Mouse (Mus musculus) lung, postnatal 4 days (tissue): Measurements from ENCODE around the gene Dido1.
"Not testable (repeated sequence)": the region's sequence is repeated elsewhere in the genome, so short reads cannot be mapped to it uniquely, and the experiment has no call there.

Experiments used
- DNase-seq, 2 experiments: peaks; one replicate each; pipeline ENCODE4 v3.0.0; 2021

Dido1 gene

GRCm38 (mm10) chr2:180723865-180724264 is 14.1 kb upstream of the Dido1 start:
- no peak for DNase-seq

GRCm38 (mm10) chr2:180722748-180723147 is 12.9 kb upstream of the Dido1 start:
- not testable (repeated sequence) for DNase-seq

DNA sequence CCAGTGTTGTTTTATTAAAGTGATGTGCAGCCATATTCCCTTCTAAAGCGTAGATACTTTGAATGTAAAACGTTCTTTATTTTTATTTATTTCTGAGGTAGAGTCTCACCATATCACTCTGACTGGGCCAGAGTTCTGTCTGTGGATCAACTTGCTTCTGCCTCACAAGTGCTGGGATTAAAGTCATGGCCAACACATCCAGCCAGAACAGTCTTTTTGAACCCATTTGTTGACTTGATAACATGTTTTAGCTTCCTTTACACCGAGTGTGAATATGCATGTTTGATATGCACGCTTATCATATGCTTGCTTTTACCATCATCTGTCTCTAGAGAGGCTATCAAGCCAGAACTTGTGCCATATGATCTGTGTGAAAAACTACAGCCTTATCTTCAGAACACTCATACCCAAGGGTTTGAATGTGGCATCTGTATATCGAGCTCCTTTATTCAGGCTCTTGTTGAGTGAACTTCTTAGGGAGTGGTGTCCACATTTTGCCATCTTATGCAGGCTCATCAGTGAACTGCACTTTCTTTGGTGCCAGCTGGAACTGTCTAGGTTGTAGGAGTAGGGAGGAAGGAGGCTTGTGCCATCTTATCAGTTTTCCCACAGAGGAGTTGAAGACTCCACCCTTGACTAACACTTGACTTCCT is 2.4 kb upstream of the Dido1 start:
- DNase-seq = no peak

GRCm38 (mm10) chr2:180711527-180711926 is 1.7 kb upstream of the Dido1 start:
- no peak for DNase-seq

DNA sequence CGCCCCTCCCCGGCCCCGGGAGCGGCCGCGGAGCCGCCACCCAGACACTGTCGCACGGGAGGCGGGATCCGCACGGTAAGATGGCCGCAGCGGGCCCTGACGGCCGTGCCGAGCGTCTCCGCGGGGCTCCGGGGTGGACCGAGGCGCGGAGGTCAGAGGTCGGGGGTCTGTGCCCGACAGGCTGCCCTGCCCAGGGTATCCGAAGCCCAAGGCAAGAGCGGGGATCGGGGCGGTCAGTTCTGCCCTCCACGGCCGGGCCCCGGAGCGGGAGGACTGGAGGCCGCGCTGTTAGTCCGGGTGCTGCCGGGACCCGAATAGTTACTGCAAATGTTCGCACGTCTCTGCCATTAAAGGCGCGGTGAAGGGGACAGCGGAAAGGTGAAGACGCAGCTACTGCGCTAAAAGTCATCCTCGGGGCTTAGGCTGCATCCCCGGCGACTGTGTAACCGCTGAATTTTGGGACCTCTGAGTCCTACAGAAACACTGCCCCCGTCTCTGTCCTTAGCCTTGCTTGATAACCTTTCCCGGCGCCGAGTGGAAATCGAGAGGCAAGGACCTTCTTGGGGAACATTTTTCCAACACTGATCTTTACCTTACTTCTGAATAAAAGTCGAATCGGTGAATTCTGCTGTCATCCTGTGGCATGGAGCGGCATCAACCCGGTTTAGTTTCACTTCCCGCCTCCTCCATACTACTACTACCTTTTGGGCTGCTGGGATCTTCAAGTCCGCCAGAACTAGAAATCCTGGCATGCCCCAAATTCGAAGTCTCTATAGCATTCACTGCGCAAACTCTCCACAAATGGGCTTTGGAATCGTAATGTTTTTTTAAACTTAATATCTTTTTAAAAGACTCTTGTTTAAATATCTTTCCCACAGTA is 717 bp upstream of the Dido1 start:
- no peak for DNase-seq

- DNase-seq = no peak
Observed at GRCm38 (mm10) chr2:180709023-180709922, 526 bp downstream of the Dido1 start.

DNA sequence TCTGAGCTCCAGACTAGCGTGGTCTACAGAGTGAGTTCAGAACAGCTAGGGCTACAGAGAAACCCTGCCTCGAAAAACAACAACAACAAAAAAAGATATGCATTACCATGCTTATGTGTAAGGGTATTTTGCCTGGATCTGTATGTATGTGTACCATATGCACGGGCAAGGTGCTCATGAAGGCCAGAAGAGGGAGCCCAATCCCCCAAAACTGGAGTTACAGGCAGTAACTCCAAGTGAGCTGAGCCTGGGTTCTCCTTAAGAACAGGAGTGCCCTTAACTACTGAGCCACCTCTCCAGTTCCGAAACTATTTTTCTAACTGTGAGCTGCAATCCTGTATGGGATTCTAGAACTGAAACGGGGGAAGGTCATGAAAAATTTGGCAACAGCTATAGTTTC is 3.8 kb downstream of the Dido1 start:
- no peak for DNase-seq

- no peak for DNase-seq
Observed at GRCm38 (mm10) chr2:180705066-180705465, 4.7 kb downstream of the Dido1 start.

DNA sequence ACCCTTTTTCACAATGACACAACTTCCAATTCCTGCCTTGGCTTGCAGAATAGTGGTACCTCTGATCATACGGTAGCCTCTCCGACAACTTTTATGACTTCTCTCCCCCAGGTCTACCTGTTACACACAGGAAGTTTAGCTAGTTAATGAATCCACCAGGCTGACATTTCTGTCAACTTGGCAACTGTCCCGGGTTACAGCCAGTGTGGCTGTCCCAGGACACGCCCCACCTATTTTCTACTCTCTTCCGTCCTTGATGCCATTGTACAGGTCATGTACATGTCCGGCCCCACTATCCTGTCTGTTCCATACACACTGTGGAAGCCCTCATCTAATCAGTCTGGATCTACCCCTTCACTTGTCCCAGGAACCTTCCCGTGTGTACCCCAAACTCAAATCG is 5.2 kb downstream of the Dido1 start:
- DNase-seq = peak in 1 of 2 experiments; percentile 19

- DNase-seq = no peak
Observed at GRCm38 (mm10) chr2:180703645-180704359, 6.0 kb downstream of the Dido1 start.

DNA sequence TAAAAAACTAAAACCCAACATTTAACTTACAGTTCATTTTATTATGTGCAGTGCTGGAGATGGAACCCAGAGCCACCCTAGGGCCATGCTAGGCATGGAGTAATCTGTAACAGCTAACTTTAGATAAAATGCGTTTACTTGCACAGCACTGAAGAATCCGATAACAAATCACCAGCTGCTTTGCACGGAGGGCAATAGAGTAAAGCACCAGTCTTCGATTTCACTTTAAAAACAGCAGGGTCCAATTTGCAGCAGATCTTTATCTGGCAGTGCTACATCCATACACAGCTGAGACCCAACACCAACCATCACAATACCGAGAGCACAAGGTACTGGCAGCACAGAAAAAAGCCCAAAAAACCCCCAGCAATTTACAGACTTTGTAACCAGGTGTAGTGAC is 6.6 kb downstream of the Dido1 start:
- DNase-seq = no peak

DNA sequence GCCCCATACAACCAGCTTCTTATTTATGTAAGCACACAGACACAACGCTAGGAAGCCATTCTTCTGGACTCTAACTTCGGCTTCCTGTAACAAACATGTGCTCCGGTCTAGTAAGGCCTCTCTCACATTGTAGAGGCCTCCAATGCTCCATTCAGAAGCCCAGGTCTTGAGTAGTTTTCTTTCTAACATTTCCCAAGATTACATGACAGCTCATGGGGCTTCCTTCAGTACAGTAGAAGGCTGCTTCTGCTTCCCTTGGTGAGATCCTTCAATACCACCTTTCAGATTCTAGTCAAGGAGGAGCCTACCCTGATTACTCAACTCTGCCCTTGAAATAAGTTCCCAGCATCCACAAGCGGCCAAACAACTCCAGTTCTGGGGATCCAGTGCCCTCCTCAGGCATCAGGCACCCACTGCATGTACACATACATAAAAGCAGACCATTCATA is 7.1 kb downstream of the Dido1 start:
- no peak for DNase-seq

GRCm38 (mm10) chr2:180701767-180702621 is 7.8 kb downstream of the Dido1 start:
- DNase-seq = peak; percentile 94 to 95

- no peak for DNase-seq
Observed at GRCm38 (mm10) chr2:180701053-180701766, 8.6 kb downstream of the Dido1 start.

DNA sequence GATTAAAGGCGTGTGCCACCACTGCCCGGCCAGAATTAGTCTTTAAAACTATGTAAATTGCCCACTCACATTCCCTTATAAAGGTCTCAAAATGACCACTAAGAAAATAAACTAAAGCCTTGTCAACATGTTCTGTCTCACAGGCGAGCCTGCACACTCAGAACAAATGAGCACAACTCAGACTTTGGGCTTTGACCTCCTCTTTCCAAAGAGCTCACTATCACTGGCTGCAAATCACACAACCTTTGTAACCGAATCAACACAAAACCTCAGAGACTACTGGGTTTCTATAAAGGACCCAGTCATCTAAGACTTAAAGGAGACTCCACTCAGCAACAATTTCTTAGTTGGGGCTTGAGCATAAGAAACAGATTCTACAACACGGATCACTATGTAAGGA is 9.3 kb downstream of the Dido1 start:
- DNase-seq = no peak

GRCm38 (mm10) chr2:180695176-180695575 is 14.6 kb downstream of the Dido1 start:
- no peak for DNase-seq

- DNase-seq = peak; percentile 45 to 50
Observed at GRCm38 (mm10) chr2:180692630-180693029, 17.2 kb downstream of the Dido1 start.

DNA sequence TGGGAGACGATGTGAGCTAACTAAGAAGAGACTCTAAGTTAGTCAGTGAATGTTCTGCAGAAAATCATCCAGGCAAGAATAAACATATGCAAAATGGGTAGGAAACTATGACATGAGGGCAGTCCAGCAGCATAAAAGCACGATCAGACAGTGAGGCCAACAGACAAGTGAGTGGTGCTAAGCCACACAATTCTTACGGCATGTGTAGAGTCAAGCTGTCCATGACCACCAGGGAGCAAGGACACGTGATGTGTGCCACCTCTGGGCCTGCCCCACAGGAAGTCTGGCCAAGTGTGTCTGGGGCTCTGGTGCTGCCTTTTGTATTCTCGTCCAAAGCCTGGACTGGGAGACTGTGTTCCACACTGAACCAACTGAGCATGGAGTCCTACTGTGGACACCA is 20.0 kb downstream of the Dido1 start:
- no peak for DNase-seq

DNA sequence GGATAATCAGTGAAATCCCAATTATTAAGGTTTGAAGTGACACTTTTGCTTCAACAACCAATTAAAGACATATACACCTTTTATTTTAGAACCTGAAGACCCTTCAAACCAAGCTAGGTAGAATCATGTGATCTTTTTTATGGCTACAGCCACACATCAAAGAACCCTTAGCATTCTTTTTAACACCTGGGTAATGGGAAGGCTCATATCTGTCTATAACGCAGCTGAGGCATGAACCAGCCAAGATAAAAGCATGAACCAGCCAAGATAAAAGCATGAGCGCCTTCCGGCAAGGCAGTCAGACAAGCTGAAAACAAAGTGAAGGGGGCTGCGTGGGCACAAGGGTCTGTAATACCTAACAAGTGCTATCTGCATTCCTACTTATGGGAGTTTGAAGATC is 25.8 kb downstream of the Dido1 start:
- DNase-seq = no peak

DNA sequence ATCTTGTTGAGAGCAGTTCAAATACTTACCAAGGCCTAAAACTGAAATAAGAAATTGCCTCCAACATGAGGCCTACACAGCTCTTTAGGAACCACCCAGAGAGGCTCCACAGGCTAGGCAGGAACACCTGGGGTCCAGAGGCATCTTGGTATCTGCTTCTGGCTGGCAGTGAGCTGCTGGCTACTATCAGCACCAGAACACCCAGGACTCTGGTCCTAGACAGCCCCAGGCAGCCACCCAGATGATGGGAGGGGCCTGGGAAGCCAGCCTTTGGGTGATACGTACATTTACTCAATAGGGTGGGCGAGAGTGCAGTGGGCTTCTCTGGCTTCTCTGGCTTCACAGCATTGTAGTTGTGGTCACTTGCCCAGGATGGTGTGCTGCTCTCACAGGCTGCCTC is 26.3 kb downstream of the Dido1 start:
- no peak for DNase-seq

DNA sequence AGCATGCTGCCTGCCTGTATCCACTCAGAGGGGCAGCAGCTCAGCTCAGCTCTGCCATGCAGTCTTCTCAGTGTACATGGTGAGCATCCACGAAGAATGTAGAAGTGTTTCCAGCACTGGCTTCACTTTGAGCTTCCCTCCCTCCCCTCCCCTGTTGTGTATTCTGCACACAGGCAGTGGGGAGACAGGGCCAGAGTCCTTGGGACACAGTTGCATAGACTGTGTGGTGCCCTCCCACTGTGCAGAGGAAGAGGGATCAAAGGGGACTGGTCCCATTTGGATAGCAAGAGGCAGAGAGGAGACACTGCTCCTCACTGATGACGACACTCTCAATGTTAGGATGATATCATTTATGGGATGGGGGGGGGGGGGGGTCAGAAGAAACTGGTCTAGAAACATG is 28.6 kb downstream of the Dido1 start:
- no peak for DNase-seq
